Comparison of ENCODE assay signal across 11 mouse cellular contexts in genomic region chr2:173382176-173382813, GRCm38 (mm10).
DNase-seq lines count a peak whose midpoint lies in the region; ATAC-seq and TF ChIP-seq lines count a peak whose summit lies in the region.
"Had no signal": no experiment of that assay in that cellular context is flagged by ENCODE, and none has a peak within 500 bp of the region (broad histone marks: within the 10 kb centered on the region; RNA-seq: fewer than 3 reads in every experiment).

No protein-coding gene starts in this region.

- H3K4me1 ChIP-seq in hindbrain, embryonic 13.5 days (replicated peaks) = peaks cover 22% of the 10 kb centered on the region
- no peaks in the 10 kb centered on the region for H3K4me1 ChIP-seq in hindbrain, postnatal 0 days (ENCODE audit: insufficient read depth, low read length)
- H3K4me1 ChIP-seq in kidney, embryonic 14.5 days (ENCODE audit: control insufficient read depth, insufficient read depth, low read length) = peaks cover 19% of the 10 kb centered on the region; the same call in 1 of the 2 replicates
- H3K4me1 ChIP-seq in stomach, embryonic 16.5 days (ENCODE audit: control insufficient read depth, insufficient read depth, low read length) = peaks cover 33% of the 10 kb centered on the region

- DNase-seq in hindbrain, postnatal 0 days (ENCODE audit: low spot score) = no peak
- peak; percentile 23 for DNase-seq in thymus, postnatal 25 days
- no peak for DNase-seq in thymus, postnatal 36 days
- no peak for DNase-seq in gastrocnemius, adult 2 months
- DNase-seq in layer of hippocampus, adult 2 months (ENCODE audit: low spot score in 2 of 2) = no peak
- DNase-seq: cerebellum, postnatal 36 days; gastrocnemius, postnatal 14 days had no signal

- H3K4me3 ChIP-seq in hindbrain, embryonic 13.5 days = no peak overlapping the region
- H3K4me3 ChIP-seq in hindbrain, postnatal 0 days (ENCODE audit: low read length) = no peak overlapping the region
- no peak overlapping the region for H3K4me3 ChIP-seq in kidney, embryonic 14.5 days (ENCODE audit: low read length)
- H3K4me3 ChIP-seq in stomach, embryonic 16.5 days (replicated peaks; ENCODE audit: low read length) = no peak overlapping the region
- H3K4me3 ChIP-seq in gastrocnemius, adult 2 months = no peak overlapping the region
- no peak overlapping the region for H3K4me3 ChIP-seq in layer of hippocampus, adult 2 months

- TF ChIP-seq CTCF in hindbrain, postnatal 0 days (IDR thresholded peaks at IDR 0.05; ENCODE audit: low read depth) = no peak
- no peak for TF ChIP-seq CTCF in gastrocnemius, adult 2 months (IDR thresholded peaks at IDR 0.05)
- TF ChIP-seq CTCF in layer of hippocampus, adult 2 months (conservative IDR thresholded peaks at IDR 0.05) = no peak

- H3K9me3 ChIP-seq in hindbrain, embryonic 13.5 days = no peaks in the 10 kb centered on the region
- no peaks in the 10 kb centered on the region for H3K9me3 ChIP-seq in hindbrain, postnatal 0 days (ENCODE audit: low read length)
- H3K9me3 ChIP-seq in kidney, embryonic 14.5 days (ENCODE audit: control insufficient read depth, low read length) = no peaks in the 10 kb centered on the region
- no peaks in the 10 kb centered on the region for H3K9me3 ChIP-seq in stomach, embryonic 16.5 days (replicated peaks; ENCODE audit: control insufficient read depth, low read length)

- H3K27ac ChIP-seq in hindbrain, embryonic 13.5 days = 0 out of 2 replicates have a peak overlapping the region, but pooled peaks have one; percentile 30
- no peak overlapping the region for H3K27ac ChIP-seq in hindbrain, postnatal 0 days
- peak overlapping the region; percentile 67; the same call in 1 of the 2 replicates for H3K27ac ChIP-seq in kidney, embryonic 14.5 days (ENCODE audit: low read depth, low read length)
- H3K27ac ChIP-seq in stomach, embryonic 16.5 days (ENCODE audit: low read length) = peak overlapping the region; percentile 64
- no peak overlapping the region for H3K27ac ChIP-seq in gastrocnemius, adult 2 months
- H3K27ac ChIP-seq in layer of hippocampus, adult 2 months = no peak overlapping the region
- H3K27ac ChIP-seq: liver, embryonic 14.5 days had no signal

- no peak for ATAC-seq in hindbrain, embryonic 13.5 days (ENCODE audit: low FRiP score)
- ATAC-seq in hindbrain, postnatal 0 days = no peak
- no peak for ATAC-seq in kidney, embryonic 14.5 days (ENCODE audit: low FRiP score, low TSS enrichment)
- ATAC-seq in stomach, embryonic 16.5 days (ENCODE audit: insufficient read depth, low FRiP score) = no peak

- no peaks in the 10 kb centered on the region for H3K27me3 ChIP-seq in hindbrain, embryonic 13.5 days
- no peaks in the 10 kb centered on the region for H3K27me3 ChIP-seq in hindbrain, postnatal 0 days (ENCODE audit: insufficient read depth, low read length)
- no peaks in the 10 kb centered on the region for H3K27me3 ChIP-seq in kidney, embryonic 14.5 days (ENCODE audit: control insufficient read depth, insufficient read depth, low read length)
- H3K27me3 ChIP-seq in stomach, embryonic 16.5 days (ENCODE audit: control insufficient read depth, insufficient read depth, low read length) = no peaks in the 10 kb centered on the region

- H3K9ac ChIP-seq in hindbrain, embryonic 13.5 days = no peak overlapping the region
- H3K9ac ChIP-seq in hindbrain, postnatal 0 days (replicated peaks; ENCODE audit: low read length) = no peak overlapping the region
- no peak overlapping the region for H3K9ac ChIP-seq in kidney, embryonic 14.5 days (ENCODE audit: low read depth, low read length)
- peak overlapping the region; percentile 32; the same call in 1 of the 2 replicates for H3K9ac ChIP-seq in stomach, embryonic 16.5 days (ENCODE audit: low read length)
- H3K9ac ChIP-seq: liver, embryonic 14.5 days had no signal

- intact Hi-C loops in gastrocnemius, adult 2 months (cut with DNase I) = no loop called here

- no peaks in the 10 kb centered on the region for H3K36me3 ChIP-seq in hindbrain, embryonic 13.5 days
- no peaks in the 10 kb centered on the region for H3K36me3 ChIP-seq in hindbrain, postnatal 0 days (ENCODE audit: insufficient read depth, low read length)
- no peaks in the 10 kb centered on the region for H3K36me3 ChIP-seq in kidney, embryonic 14.5 days (ENCODE audit: control insufficient read depth, insufficient read depth, low read length)
- no peaks in the 10 kb centered on the region for H3K36me3 ChIP-seq in stomach, embryonic 16.5 days (ENCODE audit: control insufficient read depth, insufficient read depth, low read length)

- H3K4me2 ChIP-seq in hindbrain, embryonic 13.5 days = no peak overlapping the region
- no peak overlapping the region for H3K4me2 ChIP-seq in hindbrain, postnatal 0 days (ENCODE audit: low read depth, low read length)
- H3K4me2 ChIP-seq in kidney, embryonic 14.5 days (replicated peaks; ENCODE audit: low read depth, low read length) = no peak overlapping the region
- H3K4me2 ChIP-seq in stomach, embryonic 16.5 days (ENCODE audit: low read depth, low read length) = no peak overlapping the region

- WGBS in hindbrain, embryonic 13.5 days = 36% methylated on average over 7 of the region's 7 CpGs
- WGBS in hindbrain, postnatal 0 days = 30% methylated on average over 7 of the region's 7 CpGs
- 41% methylated on average over 7 of the region's 7 CpGs for WGBS in kidney, embryonic 14.5 days
- 22% methylated on average over 7 of the region's 7 CpGs for WGBS in stomach, embryonic 16.5 days

Comparison
In these comparisons a context has a peak if more than half of its experiments do, and no peak if none do; other contexts are left out.
1. H3K27ac ChIP-seq: peak in hindbrain, embryonic 13.5 days (single experiment), kidney, embryonic 14.5 days (single experiment) and stomach, embryonic 16.5 days (single experiment); none in hindbrain, postnatal 0 days (single experiment), gastrocnemius, adult 2 months (single experiment) and layer of hippocampus, adult 2 months (single experiment).